Mouse (Mus musculus): ENCODE results near the gene Tubb2a. TPM values are rescaled to one million over a fixed set of nuclear protein-coding genes. Genes with fewer than 3 reads are reported as not detected.

Tubb2a gene
- polyA plus RNA-seq, 1 experiment from 2014 or later = 140 TPM

- WGBS = 89% methylated on average over 8 of the region's 8 CpGs
- H3K9me3 ChIP-seq = no peaks in the 10 kb centered on the region
- H3K27ac ChIP-seq (replicated peaks) = no peak overlapping the region
- H3K4me3 ChIP-seq = no peak overlapping the region
- no peak overlapping the region for H3K4me2 ChIP-seq
- H3K27me3 ChIP-seq (replicated peaks) = no peaks in the 10 kb centered on the region
- no peak overlapping the region for H3K9ac ChIP-seq
- peaks cover 83% of the 10 kb centered on the region for H3K36me3 ChIP-seq
- ATAC-seq (ENCODE audit: extremely low read depth, insufficient number of reproducible peaks, low FRiP score, low TSS enrichment) = no peak
- H3K4me1 ChIP-seq = no peaks in the 10 kb centered on the region
Measured at GRCm38 (mm10) chr13:34050479-34050878, 27.3 kb downstream of the Tubb2a start.

- WGBS = 86% methylated on average over 3 of the region's 3 CpGs
Measured at GRCm38 (mm10) chr13:34047526-34047925, 30.3 kb downstream of the Tubb2a start.

GRCm38 (mm10) chr13:34046421-34047012 lies 31.3 kb downstream of the Tubb2a start:
- Histone ChIP-seq H3K27ac (replicated peaks) (no peak overlapping the region), H3K4me2 (no peak overlapping the region), H3K9me3 (no peaks in the 10 kb centered on the region), H3K9ac (no peak overlapping the region), H3K27me3 (replicated peaks) (no peaks in the 10 kb centered on the region), H3K4me3 (no peak overlapping the region), H3K4me1 (peaks cover 3% of the 10 kb centered on the region; the same call in 1 of the 2 replicates), H3K36me3 (peaks cover 62% of the 10 kb centered on the region)
- 42% methylated on average over 11 of the region's 11 CpGs for WGBS
- ATAC-seq (ENCODE audit: extremely low read depth, insufficient number of reproducible peaks, low FRiP score, low TSS enrichment) = no peak

More at GRCm38 (mm10) chr13:34047526-34047925, 30.3 kb downstream of the Tubb2a start:
- H3K27me3 ChIP-seq (replicated peaks) = no peaks in the 10 kb centered on the region
- no peak overlapping the region for H3K9ac ChIP-seq
- peaks cover 68% of the 10 kb centered on the region for H3K36me3 ChIP-seq
- no peak for ATAC-seq (ENCODE audit: extremely low read depth, insufficient number of reproducible peaks, low FRiP score, low TSS enrichment)
- H3K27ac ChIP-seq (replicated peaks) = no peak overlapping the region
- H3K4me3 ChIP-seq = no peak overlapping the region
- H3K4me1 ChIP-seq = peaks cover 3% of the 10 kb centered on the region; the same call in 1 of the 2 replicates
- H3K9me3 ChIP-seq = no peaks in the 10 kb centered on the region
- no peak overlapping the region for H3K4me2 ChIP-seq

DNA sequence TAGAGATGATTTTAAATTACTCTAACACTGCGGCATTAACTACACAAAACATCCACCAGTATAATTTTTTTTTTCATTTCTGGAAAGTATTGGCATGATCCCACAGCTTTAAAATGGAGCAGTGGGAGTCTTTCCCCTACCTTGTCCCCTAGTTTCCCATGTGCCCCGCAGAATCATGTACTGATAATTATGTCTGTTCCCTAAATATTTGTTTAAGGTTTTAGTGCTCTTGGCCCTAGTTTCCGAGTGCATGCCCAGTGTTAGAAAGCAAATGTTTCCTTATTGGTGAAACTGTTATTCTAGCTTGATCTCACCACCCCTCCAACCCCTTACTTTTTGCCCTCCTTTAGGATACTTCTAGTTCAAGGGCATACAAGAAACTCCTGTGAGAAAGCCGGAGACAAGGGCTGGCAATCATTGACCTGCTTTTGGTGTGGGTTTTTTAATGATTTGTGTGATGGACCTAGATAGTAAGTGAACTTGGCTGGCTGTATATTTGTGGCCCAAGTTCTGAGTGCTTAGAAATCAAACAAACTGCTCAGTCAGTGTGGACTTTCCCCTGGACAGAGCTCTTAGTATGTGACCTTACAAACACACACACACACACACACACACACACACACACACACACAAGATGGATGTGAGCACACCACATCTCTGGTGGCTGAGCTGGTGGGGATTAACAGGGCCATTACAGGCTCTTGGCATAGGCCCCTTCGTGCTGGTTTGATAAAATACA lies 32.1 kb downstream of the Tubb2a start:
- ATAC-seq (ENCODE audit: extremely low read depth, insufficient number of reproducible peaks, low FRiP score, low TSS enrichment) = no peak
- H3K27me3 ChIP-seq (replicated peaks) = no peaks in the 10 kb centered on the region
- no peak overlapping the region for H3K9ac ChIP-seq
- H3K4me3 ChIP-seq = no peak overlapping the region
- no peak overlapping the region for H3K4me2 ChIP-seq
- H3K27ac ChIP-seq (replicated peaks) = no peak overlapping the region
- no peaks in the 10 kb centered on the region for H3K9me3 ChIP-seq
- WGBS = 57% methylated on average over 5 of the region's 5 CpGs
- H3K36me3 ChIP-seq = peaks cover 53% of the 10 kb centered on the region
- peaks cover 3% of the 10 kb centered on the region; the same call in 1 of the 2 replicates for H3K4me1 ChIP-seq

DNA sequence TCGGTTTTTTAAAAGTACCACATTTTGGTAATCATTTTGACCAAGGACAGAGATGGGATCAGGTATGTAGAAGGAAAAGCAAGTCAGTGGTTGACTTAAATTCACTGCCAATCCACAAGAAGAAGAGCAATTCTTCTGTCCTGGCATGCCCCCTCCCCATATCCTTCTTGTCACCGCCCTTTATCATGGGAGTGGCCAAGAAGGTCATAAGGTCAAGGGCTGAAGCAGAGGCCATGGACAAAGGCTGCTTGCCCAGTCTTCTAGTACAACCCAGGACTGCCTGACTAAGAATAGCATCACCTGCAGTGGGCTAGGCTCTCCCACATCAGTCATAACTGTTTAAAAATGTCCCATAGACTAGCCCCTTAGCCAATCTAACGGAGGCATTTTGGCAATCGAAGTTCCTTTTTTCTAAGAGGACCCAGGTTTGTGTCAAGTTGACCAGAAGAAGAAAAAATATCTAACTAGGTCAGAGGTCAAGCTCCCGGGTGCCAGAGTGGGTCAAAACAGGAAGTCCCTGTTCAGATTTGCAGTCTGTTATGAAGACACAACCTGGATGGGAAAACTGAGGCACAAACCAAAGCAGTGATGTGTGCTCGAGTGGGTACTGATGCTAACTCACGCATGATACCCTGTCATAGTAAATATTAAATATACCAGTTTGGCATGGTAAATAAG lies 34.0 kb downstream of the Tubb2a start:
- Histone ChIP-seq H3K4me2 (no peak overlapping the region), H3K27me3 (replicated peaks) (no peaks in the 10 kb centered on the region), H3K9ac (no peak overlapping the region), H3K4me1 (peaks cover 6% of the 10 kb centered on the region), H3K27ac (replicated peaks) (no peak overlapping the region), H3K4me3 (no peak overlapping the region), H3K36me3 (peaks cover 40% of the 10 kb centered on the region), H3K9me3 (no peaks in the 10 kb centered on the region)
- 58% methylated on average over 7 of the region's 7 CpGs for WGBS
- no peak for ATAC-seq (ENCODE audit: extremely low read depth, insufficient number of reproducible peaks, low FRiP score, low TSS enrichment)

DNA sequence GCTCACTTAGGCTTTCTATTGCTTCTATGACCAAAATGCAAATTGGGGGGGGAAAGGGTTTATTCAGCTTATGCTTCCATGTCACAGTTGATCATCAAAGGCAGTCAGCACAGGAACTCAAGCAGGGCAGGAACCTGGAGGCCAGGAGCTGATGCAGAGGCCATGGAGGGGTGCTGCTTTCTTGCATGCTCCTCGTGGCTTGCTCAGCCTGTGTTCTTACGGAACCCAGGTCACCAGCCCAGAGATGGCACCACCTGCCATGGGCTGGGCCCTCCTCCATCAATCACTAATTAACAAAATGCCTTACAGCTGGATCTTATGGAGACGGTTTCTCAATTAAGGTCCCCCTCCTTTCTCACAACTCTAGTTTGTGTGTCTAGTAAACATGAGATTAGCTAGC lies 37.7 kb downstream of the Tubb2a start:
- no peak overlapping the region for H3K4me2 ChIP-seq
- no peaks in the 10 kb centered on the region for H3K27me3 ChIP-seq (replicated peaks)
- no peaks in the 10 kb centered on the region for H3K9me3 ChIP-seq
- ATAC-seq (ENCODE audit: extremely low read depth, insufficient number of reproducible peaks, low FRiP score, low TSS enrichment) = no peak
- 90% methylated on average over 3 of the region's 3 CpGs for WGBS
- no peak overlapping the region for H3K4me3 ChIP-seq
- peaks cover 25% of the 10 kb centered on the region for H3K4me1 ChIP-seq
- H3K27ac ChIP-seq (replicated peaks) = no peak overlapping the region
- peaks cover 15% of the 10 kb centered on the region for H3K36me3 ChIP-seq
- H3K9ac ChIP-seq = no peak overlapping the region

DNA sequence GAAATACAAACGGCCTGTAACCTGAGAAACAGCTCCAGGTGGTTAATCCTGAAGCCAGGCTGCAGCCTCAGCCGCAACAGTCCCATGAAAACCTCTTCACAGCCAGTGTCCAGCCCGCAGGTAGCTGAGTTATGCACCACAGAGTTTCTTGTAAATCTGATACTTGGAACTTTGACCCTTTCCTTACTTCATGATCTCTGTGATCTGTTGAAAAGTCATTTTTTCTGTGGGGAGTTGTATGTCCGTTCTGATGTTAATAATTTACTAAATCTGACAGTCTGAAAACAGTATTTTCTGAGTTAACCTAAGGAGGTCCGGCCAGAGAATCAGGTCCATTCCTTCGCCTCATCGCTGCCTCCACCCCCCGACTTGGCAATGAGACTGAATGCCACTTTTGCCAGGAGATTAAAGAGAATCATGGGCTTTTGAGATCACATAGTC lies 38.9 kb downstream of the Tubb2a start:
- H3K9me3 ChIP-seq = no peaks in the 10 kb centered on the region
- H3K27ac ChIP-seq (replicated peaks) = no peak overlapping the region
- H3K4me1 ChIP-seq = peaks cover 25% of the 10 kb centered on the region
- ATAC-seq (ENCODE audit: extremely low read depth, insufficient number of reproducible peaks, low FRiP score, low TSS enrichment) = no peak
- no peaks in the 10 kb centered on the region for H3K27me3 ChIP-seq (replicated peaks)
- peak overlapping the region; percentile 87 for H3K4me2 ChIP-seq
- H3K9ac ChIP-seq = peak overlapping the region; percentile 67
- peaks cover 18% of the 10 kb centered on the region for H3K36me3 ChIP-seq
- WGBS = 58% methylated on average over 8 of the region's 8 CpGs
- H3K4me3 ChIP-seq = peak overlapping the region; percentile 87

- Histone ChIP-seq H3K4me2 (peak overlapping the region; percentile 87), H3K27me3 (replicated peaks) (no peaks in the 10 kb centered on the region), H3K9ac (peak overlapping the region; percentile 94), H3K36me3 (peaks cover 27% of the 10 kb centered on the region), H3K9me3 (no peaks in the 10 kb centered on the region), H3K4me3 (peak overlapping the region; percentile 87), H3K27ac (replicated peaks) (peak overlapping the region; percentile 88), H3K4me1 (peaks cover 23% of the 10 kb centered on the region)
- ATAC-seq (ENCODE audit: extremely low read depth, insufficient number of reproducible peaks, low FRiP score, low TSS enrichment) = no peak
- 45% methylated on average over 5 of the region's 5 CpGs for WGBS
Measured at GRCm38 (mm10) chr13:34038056-34038432, 39.8 kb downstream of the Tubb2a start.

DNA sequence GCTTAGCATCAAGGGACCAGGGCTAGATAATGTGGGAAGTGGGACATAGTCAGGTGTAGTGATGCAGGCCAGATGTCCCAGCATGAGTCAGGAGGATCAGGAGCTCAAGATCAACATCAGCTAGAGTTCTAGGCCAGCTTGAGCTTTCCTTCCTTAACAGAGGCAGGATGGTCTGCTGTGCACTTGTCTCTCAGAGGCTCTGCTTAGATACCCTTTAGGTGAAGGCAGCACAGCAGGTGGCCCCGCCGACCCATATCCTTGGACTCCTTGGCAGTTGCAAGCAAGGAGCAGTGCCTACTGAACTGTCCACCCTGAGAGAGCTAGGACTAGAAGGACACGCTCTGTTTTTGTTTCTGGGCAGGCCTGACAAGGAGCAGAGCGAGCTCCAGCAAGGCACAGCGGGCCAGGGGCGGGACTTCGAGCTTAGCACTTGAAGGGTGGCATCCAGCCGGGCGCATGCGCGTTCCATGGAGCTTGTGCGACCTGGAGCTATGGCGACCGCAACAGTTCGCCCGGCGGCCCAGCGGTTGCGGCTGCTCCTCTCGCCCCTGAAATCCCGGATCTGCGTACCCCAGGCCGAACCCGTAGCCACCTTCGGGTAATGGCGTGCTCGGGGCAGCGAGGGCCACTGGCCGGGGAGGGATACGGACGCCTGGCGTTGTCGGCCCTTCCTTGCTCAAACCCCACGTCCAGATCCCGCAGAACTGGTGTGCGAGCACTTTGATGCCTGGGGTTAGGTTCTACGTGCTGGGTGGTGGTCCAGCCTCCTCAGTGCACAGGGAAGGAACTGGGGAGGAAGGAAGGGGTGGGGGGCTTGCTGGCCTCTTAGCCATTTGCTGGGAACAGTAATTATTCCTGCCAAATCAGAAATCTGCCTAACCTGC lies 40.4 kb downstream of the Tubb2a start, which contains the start of gene Bphl:
TSS of gene Bphl (plus strand) at position 426 of the 884 bp plus-strand sequence.
- peak within 1 kb of the TSS; percentile 87 for H3K4me2 ChIP-seq
- H3K9me3 ChIP-seq = no peaks in the 10 kb centered on the region
- peak within 1 kb of the TSS; percentile 87 for H3K4me3 ChIP-seq
- peak within 1 kb of the TSS; percentile 94 for H3K9ac ChIP-seq
- ATAC-seq (ENCODE audit: extremely low read depth, insufficient number of reproducible peaks, low FRiP score, low TSS enrichment) = peak; percentile 57; the same call in 1 of the 2 replicates
- H3K36me3 ChIP-seq = peaks cover 30% of the 10 kb centered on the region
- H3K4me1 ChIP-seq = peaks cover 23% of the 10 kb centered on the region
- H3K27me3 ChIP-seq (replicated peaks) = no peaks in the 10 kb centered on the region
- H3K27ac ChIP-seq (replicated peaks) = peak within 1 kb of the TSS; percentile 88
- WGBS = 1% methylated on average over 37 of the region's 37 CpGs

- Histone ChIP-seq H3K9me3 (no peaks in the 10 kb centered on the region), H3K9ac (peak overlapping the region; percentile 94; the same call in 1 of the 2 replicates)
Measured at GRCm38 (mm10) chr13:34036726-34037125, 41.1 kb downstream of the Tubb2a start.

More at GRCm38 (mm10) chr13:34036726-34037125, 41.1 kb downstream of the Tubb2a start:
- whole genome bisulfite sequencing = 66% methylated on average over 5 of the region's 5 CpGs
- H3K36me3 ChIP-seq = peaks cover 31% of the 10 kb centered on the region
- H3K27ac ChIP-seq (replicated peaks) = peak overlapping the region; percentile 88
- ATAC-seq (ENCODE audit: extremely low read depth, insufficient number of reproducible peaks, low FRiP score, low TSS enrichment) = no peak
- peak overlapping the region; percentile 87; the same call in 1 of the 2 replicates for H3K4me2 ChIP-seq
- no peak overlapping the region for H3K4me3 ChIP-seq
- H3K27me3 ChIP-seq (replicated peaks) = no peaks in the 10 kb centered on the region
- H3K4me1 ChIP-seq = peaks cover 23% of the 10 kb centered on the region

All from heart, embryonic 13.5 days (tissue).